Mouse (Mus musculus) hindbrain, embryonic 15.5 days (tissue): Measurements from ENCODE around the gene Pank4. TPM values are rescaled to one million over a fixed set of nuclear protein-coding genes. Genes with fewer than 3 reads are reported as not detected.

Source experiments
- ATAC-seq: fragments of 200-750 bp; cut with Nextera tagmentation; 2 replicates; pipeline ENCODE4 v1.8.0; 2017; ENCODE audit warnings: low read depth, moderate number of reproducible peaks, moderate TSS enrichment; ENCODE audit not compliant: low FRiP score
- H3K27ac ChIP-seq: fragments of 300-500 bp; sonication (generic); replicated peaks from 2 replicates; pipeline ENCODE4 v1.5.1; 2015; ENCODE audit warnings: mild to moderate bottlenecking, inconsistent platforms
- H3K27me3 ChIP-seq: fragments of 300-500 bp; sonication (generic); 2 replicates; pipeline ENCODE4 v1.6.1; 2015; ENCODE audit warnings: control low read depth, inconsistent platforms
- H3K36me3 ChIP-seq: fragments of 300-500 bp; sonication (generic); 2 replicates; pipeline ENCODE4 v1.6.1; 2015; ENCODE audit warnings: control low read depth, inconsistent platforms
- H3K4me1 ChIP-seq: fragments of 300-500 bp; sonication (generic); replicated peaks from 2 replicates; pipeline ENCODE4 v1.6.1; 2015; ENCODE audit warnings: control low read depth, inconsistent platforms
- H3K4me2 ChIP-seq: fragments of 300-500 bp; sonication (generic); 2 replicates; pipeline ENCODE4 v1.6.1; 2015; ENCODE audit warnings: moderate library complexity, mild to moderate bottlenecking, inconsistent platforms
- H3K4me3 ChIP-seq: fragments of 300-500 bp; sonication (generic); 2 replicates; pipeline ENCODE4 v1.5.1; 2015; ENCODE audit warnings: mild to moderate bottlenecking, inconsistent platforms
- H3K9ac ChIP-seq: fragments of 300-500 bp; sonication (generic); 2 replicates; pipeline ENCODE4 v1.6.1; 2015; ENCODE audit warnings: inconsistent platforms
- H3K9me3 ChIP-seq: fragments of 300-500 bp; sonication (generic); 2 replicates; pipeline ENCODE4 v1.6.1; 2016; ENCODE audit warnings: control low read depth, inconsistent platforms
- WGBS: fragments of 180-500 bp; shearing (Covaris S2); methylation state at CpG from one replicate; pipeline ENCODE4 v1.1.7; 2015; 5-methylcytosine and 5-hydroxymethylcytosine counted together
- polyA plus RNA-seq: library from polyadenylated mRNA; unstranded; fragments of >200 nt; fragmentation: Nextera tagmentation; extraction: Ambion mirVana; gene quantifications from 2 replicates; pipeline ENCODE4 v1.2.1, GENCODE M21; 2015

The Pank4 gene
- polyA plus RNA-seq, 1 experiment from 2014 or later, result 37.3 TPM

- H3K27ac ChIP-seq, result peak within 1 kb of the TSS; percentile 95
- peaks cover 8% of the 10 kb centered on the region; the same call in 1 of the 2 replicates for H3K27me3 ChIP-seq
- ATAC-seq, result peak; percentile 71
- H3K4me1 ChIP-seq, result peaks cover 80% of the 10 kb centered on the region
- peak within 1 kb of the TSS; percentile 94 for H3K4me2 ChIP-seq
- peak within 1 kb of the TSS; percentile 65 for H3K9ac ChIP-seq
- peak within 1 kb of the TSS; percentile 72 for H3K4me3 ChIP-seq
- no peaks in the 10 kb centered on the region for H3K9me3 ChIP-seq
- H3K36me3 ChIP-seq, result no peaks in the 10 kb centered on the region
- under 1% methylated on average over 65 of the region's 65 CpGs for WGBS
Measured at GRCm38 (mm10) chr4:154960690-154961225, 3.2 kb upstream of the Pank4 start, which contains the start of gene Hes5. TSS of gene Hes5 (plus strand) at chr4:154960923.

GRCm38 (mm10) chr4:154961226-154961738 lies 2.6 kb upstream of the Pank4 start:
- Histone ChIP-seq H3K9ac (peak overlapping the region; percentile 65), H3K4me3 (peak overlapping the region; percentile 72), H3K4me1 (peaks cover 85% of the 10 kb centered on the region), H3K27me3 (peaks cover 8% of the 10 kb centered on the region; the same call in 1 of the 2 replicates), H3K36me3 (no peaks in the 10 kb centered on the region), H3K27ac (peak overlapping the region; percentile 95), H3K4me2 (peak overlapping the region; percentile 94), H3K9me3 (no peaks in the 10 kb centered on the region)
- under 1% methylated on average over 44 of the region's 47 CpGs for WGBS
- ATAC-seq, result no peak

DNA sequence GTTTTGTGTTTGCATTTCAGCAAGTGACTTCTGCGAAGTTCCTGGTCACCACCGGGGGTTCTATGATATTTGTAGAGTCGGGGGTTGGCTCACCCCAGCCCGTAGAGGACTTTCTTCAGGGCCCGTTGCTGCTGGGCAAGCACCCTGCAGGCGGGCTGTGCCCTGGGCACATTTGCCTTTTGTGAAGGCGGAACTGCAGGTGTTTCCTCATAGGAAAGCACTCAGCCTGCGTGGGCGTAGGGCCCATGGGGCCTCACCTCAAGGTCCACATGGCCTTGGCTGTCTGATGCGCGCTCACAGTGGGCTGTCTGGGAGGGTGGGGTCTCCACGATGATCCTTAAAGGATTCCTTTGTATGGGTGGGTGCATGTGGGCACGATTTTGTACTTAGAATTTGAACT lies 2.0 kb upstream of the Pank4 start:
- H3K9me3 ChIP-seq, result no peaks in the 10 kb centered on the region
- H3K36me3 ChIP-seq, result no peaks in the 10 kb centered on the region
- ATAC-seq, result no peak
- H3K4me2 ChIP-seq, result peak overlapping the region; percentile 94
- 6% methylated on average over 13 of the region's 13 CpGs for WGBS
- H3K27ac ChIP-seq, result peak overlapping the region; percentile 95
- peak overlapping the region; percentile 72 for H3K4me3 ChIP-seq
- peaks cover 5% of the 10 kb centered on the region; the same call in 1 of the 2 replicates for H3K27me3 ChIP-seq
- H3K4me1 ChIP-seq, result peaks cover 91% of the 10 kb centered on the region
- peak overlapping the region; percentile 65 for H3K9ac ChIP-seq

DNA sequence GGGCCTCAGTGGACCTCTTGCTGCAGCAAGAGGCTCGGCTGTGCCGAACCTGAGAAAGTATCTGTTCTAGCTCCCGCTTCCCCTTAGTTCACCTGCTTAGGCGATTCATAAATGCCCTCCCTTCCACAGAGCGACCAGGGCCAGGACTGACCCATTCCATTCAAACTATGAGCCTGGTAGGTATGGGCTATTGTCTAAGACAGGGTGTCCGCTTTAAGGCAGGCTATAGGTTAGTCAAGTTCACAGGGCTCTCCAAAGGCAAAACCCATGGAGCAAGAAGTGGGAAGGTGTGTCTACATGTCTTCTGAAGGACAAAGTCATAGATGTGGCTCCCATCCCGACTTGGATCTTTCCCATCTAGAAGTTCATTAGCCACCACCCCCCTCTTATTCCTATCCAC lies 1.2 kb upstream of the Pank4 start:
- Histone ChIP-seq H3K9me3 (no peaks in the 10 kb centered on the region), H3K27ac (peak overlapping the region; percentile 95), H3K4me3 (peak overlapping the region; percentile 72), H3K36me3 (no peaks in the 10 kb centered on the region), H3K27me3 (peaks cover 3% of the 10 kb centered on the region; the same call in 1 of the 2 replicates), H3K9ac (peak overlapping the region; percentile 65), H3K4me1 (peaks cover 83% of the 10 kb centered on the region), H3K4me2 (peak overlapping the region; percentile 94)
- ATAC-seq, result no peak
- 37% methylated on average over 7 of the region's 7 CpGs for WGBS

- H3K27me3 ChIP-seq, result no peaks in the 10 kb centered on the region
- H3K36me3 ChIP-seq, result no peaks in the 10 kb centered on the region
- no peak for ATAC-seq
- peak overlapping the region; percentile 94 for H3K4me2 ChIP-seq
- H3K9ac ChIP-seq, result peak overlapping the region; percentile 65
- peak overlapping the region; percentile 72 for H3K4me3 ChIP-seq
- peaks cover 77% of the 10 kb centered on the region for H3K4me1 ChIP-seq
- 6% methylated on average over 11 of the region's 11 CpGs for WGBS
- peak overlapping the region; percentile 95 for H3K27ac ChIP-seq
- H3K9me3 ChIP-seq, result no peaks in the 10 kb centered on the region
Measured at GRCm38 (mm10) chr4:154963190-154963836, 610 bp upstream of the Pank4 start.

DNA sequence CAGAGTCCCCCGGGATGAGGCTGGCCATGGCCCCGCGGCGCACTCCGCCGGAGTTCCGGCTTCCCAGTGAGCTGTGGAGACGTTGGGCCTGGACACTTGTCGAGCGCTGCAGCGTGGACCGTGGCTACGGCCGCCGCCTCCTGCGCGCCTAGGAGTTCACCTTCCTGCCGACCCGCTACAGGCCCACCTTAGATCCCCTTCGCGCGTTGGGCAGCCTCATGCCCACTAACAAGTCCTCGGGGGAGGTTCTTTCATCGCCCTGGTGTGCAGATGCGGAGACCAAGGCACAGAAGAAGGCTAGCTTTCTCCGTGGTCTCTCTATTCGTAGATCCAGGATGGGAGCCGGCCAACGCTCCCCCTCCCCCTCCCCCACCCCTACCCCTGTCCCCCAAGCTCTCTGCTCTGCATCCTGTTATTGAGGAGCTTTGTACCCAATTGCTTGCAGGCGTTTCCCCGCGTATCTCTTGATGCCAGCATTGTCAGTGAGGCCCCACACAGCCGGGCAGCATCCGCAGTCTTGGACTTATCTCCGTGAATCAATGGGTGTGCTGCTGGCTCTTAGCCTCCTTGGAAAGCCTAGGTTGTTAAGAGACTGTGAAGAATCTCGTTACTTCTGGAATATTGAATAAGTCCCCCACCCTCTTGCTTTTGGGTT lies 785 bp downstream of the Pank4 start:
- Histone ChIP-seq H3K27ac (peak overlapping the region; percentile 95), H3K27me3 (no peaks in the 10 kb centered on the region), H3K36me3 (peaks cover 8% of the 10 kb centered on the region; the same call in 1 of the 2 replicates), H3K9ac (peak overlapping the region; percentile 65), H3K9me3 (no peaks in the 10 kb centered on the region), H3K4me2 (peak overlapping the region; percentile 94), H3K4me1 (peaks cover 63% of the 10 kb centered on the region), H3K4me3 (peak overlapping the region; percentile 72)
- under 1% methylated on average over 35 of the region's 36 CpGs for WGBS
- no peak; the same call in 1 of the 2 replicates for ATAC-seq

DNA sequence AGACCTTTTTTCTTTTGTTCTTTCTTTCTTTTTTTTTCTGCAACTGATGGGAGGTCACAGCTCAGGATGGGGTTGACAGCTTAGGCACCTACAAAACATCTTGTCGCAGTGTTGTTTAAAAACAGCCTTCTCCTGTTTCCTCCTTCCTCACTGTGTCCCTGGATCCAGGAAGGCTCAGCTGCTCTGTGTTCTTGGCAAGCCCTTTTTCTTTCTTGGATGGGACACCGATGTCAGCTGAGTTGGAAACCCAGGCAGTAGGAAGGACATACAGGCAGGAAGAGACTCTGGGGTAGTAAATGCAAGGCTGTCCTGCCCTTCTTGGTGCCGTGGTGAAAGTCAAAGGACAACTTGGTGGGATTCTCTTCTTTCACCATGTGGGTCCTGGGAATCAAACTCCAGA lies 1.9 kb downstream of the Pank4 start:
- H3K4me3 ChIP-seq, result no peak overlapping the region
- H3K9me3 ChIP-seq, result no peaks in the 10 kb centered on the region
- peak overlapping the region; percentile 94 for H3K4me2 ChIP-seq
- peak overlapping the region; percentile 65 for H3K9ac ChIP-seq
- 0 out of 2 replicates have a peak overlapping the region, but pooled peaks have one; percentile 95 for H3K27ac ChIP-seq
- no peaks in the 10 kb centered on the region for H3K27me3 ChIP-seq
- 50% methylated on average over 3 of the region's 3 CpGs for WGBS
- no peak for ATAC-seq
- peaks cover 20% of the 10 kb centered on the region for H3K36me3 ChIP-seq
- H3K4me1 ChIP-seq, result peaks cover 51% of the 10 kb centered on the region

DNA sequence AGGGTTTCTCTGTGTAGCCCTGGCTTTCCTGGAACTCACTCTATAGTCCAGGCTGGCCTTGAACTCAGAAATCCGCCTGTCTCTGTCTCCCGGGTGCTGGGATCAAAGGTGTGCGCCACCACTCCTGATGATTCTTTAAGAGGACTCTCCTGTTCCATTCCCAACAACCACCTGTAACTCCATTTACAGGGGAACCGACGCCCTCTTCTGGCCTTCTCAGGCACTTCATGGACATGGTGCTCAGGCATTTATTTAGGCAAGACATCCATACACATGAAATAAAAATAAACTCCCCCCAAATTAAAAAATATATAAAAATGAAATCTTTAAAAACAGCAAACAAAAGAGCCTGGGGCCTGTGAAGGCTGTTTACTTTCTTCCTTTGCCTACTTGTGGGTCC lies 3.2 kb downstream of the Pank4 start:
- ATAC-seq, result no peak
- Histone ChIP-seq H3K27me3 (no peaks in the 10 kb centered on the region), H3K9ac (no peak overlapping the region), H3K36me3 (peaks cover 33% of the 10 kb centered on the region), H3K4me1 (peaks cover 39% of the 10 kb centered on the region), H3K9me3 (no peaks in the 10 kb centered on the region), H3K4me3 (no peak overlapping the region), H3K4me2 (no peak overlapping the region), H3K27ac (no peak overlapping the region)
- WGBS, result 56% methylated on average over 5 of the region's 5 CpGs

- Histone ChIP-seq H3K27me3 (no peaks in the 10 kb centered on the region), H3K4me2 (no peak overlapping the region), H3K27ac (no peak overlapping the region), H3K9me3 (no peaks in the 10 kb centered on the region), H3K4me3 (no peak overlapping the region), H3K36me3 (peaks cover 84% of the 10 kb centered on the region), H3K9ac (no peak overlapping the region), H3K4me1 (no peaks in the 10 kb centered on the region)
- no peak for ATAC-seq
- WGBS, result 93% methylated on average over 12 of the region's 12 CpGs
Measured at GRCm38 (mm10) chr4:154972546-154972945, 8.6 kb downstream of the Pank4 start.

GRCm38 (mm10) chr4:154974163-154974611 lies 10.3 kb downstream of the Pank4 start:
- no peak overlapping the region for H3K27ac ChIP-seq
- no peak overlapping the region for H3K4me2 ChIP-seq

DNA sequence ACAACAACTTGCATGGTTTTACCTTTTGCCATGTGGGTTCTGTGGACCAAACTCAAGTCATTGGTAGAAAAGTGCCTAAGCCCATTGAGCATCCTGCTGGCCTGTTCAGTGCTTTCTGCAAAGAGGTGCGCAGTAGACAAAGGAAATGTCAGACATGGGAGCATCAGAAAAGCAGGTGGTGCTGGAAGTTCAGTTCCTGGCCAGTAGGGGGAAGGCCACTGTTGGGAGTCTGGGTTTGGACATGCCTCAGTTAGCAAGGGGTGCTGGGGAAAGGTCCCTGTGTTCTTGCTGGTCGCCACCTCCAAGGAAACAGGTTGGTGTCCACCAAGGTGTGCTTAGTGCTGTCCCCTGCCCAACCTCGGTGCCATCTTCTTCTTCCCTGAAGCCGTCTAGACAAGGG lies 16.2 kb downstream of the Pank4 start:
- peaks cover 49% of the 10 kb centered on the region for H3K36me3 ChIP-seq
- WGBS, result 89% methylated on average over 4 of the region's 4 CpGs
- no peak for ATAC-seq

More at GRCm38 (mm10) chr4:154974163-154974611, 10.3 kb downstream of the Pank4 start:
- Histone ChIP-seq H3K27me3 (no peaks in the 10 kb centered on the region), H3K4me3 (no peak overlapping the region), H3K4me1 (no peaks in the 10 kb centered on the region), H3K9me3 (no peaks in the 10 kb centered on the region), H3K36me3 (peaks cover 94% of the 10 kb centered on the region), H3K9ac (no peak overlapping the region)
- no peak for ATAC-seq
- WGBS, result 93% methylated on average over 11 of the region's 11 CpGs

GRCm38 (mm10) chr4:154981076-154981475 lies 17.2 kb downstream of the Pank4 start:
- H3K9ac ChIP-seq, result no peak overlapping the region
- no peaks in the 10 kb centered on the region for H3K9me3 ChIP-seq
- H3K36me3 ChIP-seq, result peaks cover 41% of the 10 kb centered on the region
- peaks cover 5% of the 10 kb centered on the region for H3K4me1 ChIP-seq
- peak; percentile 19; the same call in 1 of the 2 replicates for ATAC-seq
- no peak overlapping the region for H3K4me2 ChIP-seq
- H3K27me3 ChIP-seq, result no peaks in the 10 kb centered on the region
- H3K4me3 ChIP-seq, result no peak overlapping the region
- no peak overlapping the region for H3K27ac ChIP-seq
- 83% methylated on average over 6 of the region's 6 CpGs for WGBS

More for the DNA sequence above, 16.2 kb downstream of the Pank4 start:
- Histone ChIP-seq H3K9me3 (no peaks in the 10 kb centered on the region), H3K9ac (no peak overlapping the region), H3K4me1 (peaks cover 5% of the 10 kb centered on the region), H3K4me3 (no peak overlapping the region), H3K27ac (no peak overlapping the region), H3K4me2 (no peak overlapping the region), H3K27me3 (no peaks in the 10 kb centered on the region)
